Mouse (Mus musculus) testis, adult 2 months (tissue): ENCODE measurements at regions not wholly inside any gene's neighbourhood (a gene's known extent, or its start where the extent isn't known, plus 50 kb on each side); places are given as distances from the start of the nearest gene placed in this dataset.

Experiments
- H3K27ac ChIP-seq: fragments of 200-500 bp; 2 replicates; pipeline ENCODE4 v1.5.1; 2012; ENCODE audit warnings: low read depth, low read length; ENCODE audit not compliant: control insufficient read depth, insufficient read depth
- H3K27me3 ChIP-seq: fragments of 200-500 bp; 2 replicates; pipeline ENCODE4 v1.6.1; 2012; ENCODE audit warnings: mild to moderate bottlenecking, low read length, moderate library complexity; ENCODE audit not compliant: control insufficient read depth, insufficient read depth
- H3K36me3 ChIP-seq: fragments of 200-500 bp; 2 replicates; pipeline ENCODE4 v1.6.1; 2012; ENCODE audit warnings: mild to moderate bottlenecking, low read length; ENCODE audit not compliant: control insufficient read depth, insufficient read depth
- H3K4me1 ChIP-seq: fragments of 200-500 bp; 2 replicates; pipeline ENCODE4 v1.6.1; 2012; ENCODE audit warnings: low read length; ENCODE audit not compliant: control insufficient read depth, insufficient read depth
- H3K4me3 ChIP-seq: fragments of 200-500 bp; 2 replicates; pipeline ENCODE4 v1.5.1; 2012; ENCODE audit warnings: low read depth, mild to moderate bottlenecking, low read length, moderate library complexity, mixed read lengths; ENCODE audit not compliant: control insufficient read depth
- CTCF ChIP-seq: fragments of 200-500 bp; IDR thresholded peaks from 2 replicates; pipeline ENCODE4 v1.5.1; 2012; ENCODE audit warnings: low read depth, mild to moderate bottlenecking, inconsistent platforms, low read length, moderate library complexity; ENCODE audit not compliant: control insufficient read depth, insufficient read depth, insufficient replicate concordance
- POLR2A ChIP-seq: fragments of 200-500 bp; IDR thresholded peaks from 2 replicates; pipeline ENCODE4 v1.6.1; 2012; ENCODE audit warnings: low read depth, mild to moderate bottlenecking, inconsistent platforms, low read length, moderate library complexity; ENCODE audit not compliant: control insufficient read depth

DNA sequence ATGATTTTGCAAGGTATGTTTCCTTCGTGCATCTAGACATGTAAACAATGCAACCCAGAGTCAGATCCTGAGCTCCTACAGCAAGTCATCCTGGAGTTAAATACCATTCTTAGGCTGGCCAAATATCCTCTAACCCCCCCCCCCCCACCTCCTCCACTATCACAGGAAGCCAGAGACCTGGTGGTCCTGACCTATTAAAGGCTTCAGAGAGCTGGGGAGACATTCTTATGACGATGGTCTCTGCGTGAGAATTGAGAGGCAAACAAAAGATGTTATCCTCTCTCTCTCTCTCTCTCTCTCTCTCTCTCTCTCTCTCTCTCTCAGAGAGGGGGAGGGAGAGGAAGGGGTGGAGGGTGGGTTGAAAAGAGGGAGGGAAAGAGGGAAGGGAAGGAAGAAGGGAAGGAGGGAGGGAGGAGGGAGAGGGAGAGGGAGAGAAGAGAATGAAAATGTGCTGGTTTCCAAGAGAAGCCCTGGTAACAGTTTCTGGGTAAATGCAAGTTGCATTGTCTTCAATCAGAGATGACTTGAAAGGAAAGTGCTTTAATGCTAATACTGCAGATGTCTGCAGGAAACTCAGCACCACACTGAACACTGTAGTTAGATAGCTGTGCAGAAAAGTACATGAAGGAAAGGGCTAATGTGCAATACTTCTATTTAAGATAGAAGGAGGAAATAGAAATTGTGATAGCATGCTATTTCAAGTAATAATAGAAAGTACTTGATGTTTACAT, 125.3 kb downstream of the Tmem38b start:
- Histone ChIP-seq H3K27me3 (no peaks in the 10 kb centered on the region), H3K36me3 (no peaks in the 10 kb centered on the region), H3K4me1 (no peaks in the 10 kb centered on the region), H3K4me3 (no peak overlapping the region), H3K27ac (no peak overlapping the region)
- no peak for TF ChIP-seq CTCF
- TF ChIP-seq POLR2A, result no peak

DNA sequence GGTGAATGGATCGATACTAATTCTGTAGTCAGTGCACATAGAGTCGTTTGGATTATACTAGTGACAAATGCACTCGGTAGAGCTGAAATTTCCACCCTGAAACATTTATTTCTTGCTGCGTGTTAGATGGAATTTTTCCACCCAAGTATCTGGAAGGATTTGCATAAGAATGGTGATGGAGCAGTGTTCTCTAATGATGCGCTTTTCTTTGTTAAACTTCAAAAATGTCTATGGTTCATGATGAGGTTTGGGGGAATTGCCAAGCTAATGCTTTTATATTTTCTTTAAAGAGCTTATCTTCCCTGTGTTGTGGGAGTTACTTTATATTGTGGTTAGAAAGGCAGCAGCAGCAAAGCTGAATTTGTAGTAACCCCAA, 125.9 kb downstream of the Tmem38b start:
- no peak overlapping the region for H3K4me3 ChIP-seq
- no peaks in the 10 kb centered on the region for H3K4me1 ChIP-seq
- no peaks in the 10 kb centered on the region for H3K36me3 ChIP-seq
- H3K27ac ChIP-seq, result no peak overlapping the region
- TF ChIP-seq CTCF, result no peak
- TF ChIP-seq POLR2A, result no peak
- no peaks in the 10 kb centered on the region for H3K27me3 ChIP-seq

DNA sequence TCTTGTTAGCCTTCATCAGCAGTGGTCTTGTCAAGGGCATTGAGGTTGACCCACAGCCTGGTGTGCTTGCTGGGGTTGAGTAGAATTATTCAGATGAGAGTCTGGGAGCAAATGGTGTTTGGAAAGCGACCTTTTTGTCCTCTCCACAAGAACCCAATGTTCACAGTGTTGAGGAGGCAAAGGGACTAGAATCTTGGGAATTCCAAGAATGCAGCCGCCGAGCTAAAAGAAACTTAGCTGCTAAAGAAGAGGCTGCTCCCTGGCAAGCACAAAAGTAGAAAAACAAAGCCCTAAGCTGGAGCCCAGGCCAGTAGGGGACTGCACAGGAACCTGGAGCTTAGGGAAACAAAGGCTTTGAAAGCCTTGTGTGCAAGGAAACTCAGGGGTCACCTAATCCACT, 126.4 kb downstream of the Tmem38b start:
- Histone ChIP-seq H3K27me3 (no peaks in the 10 kb centered on the region), H3K4me3 (no peak overlapping the region), H3K36me3 (no peaks in the 10 kb centered on the region), H3K4me1 (no peaks in the 10 kb centered on the region), H3K27ac (no peak overlapping the region)
- TF ChIP-seq POLR2A (no peak), CTCF (no peak)

DNA sequence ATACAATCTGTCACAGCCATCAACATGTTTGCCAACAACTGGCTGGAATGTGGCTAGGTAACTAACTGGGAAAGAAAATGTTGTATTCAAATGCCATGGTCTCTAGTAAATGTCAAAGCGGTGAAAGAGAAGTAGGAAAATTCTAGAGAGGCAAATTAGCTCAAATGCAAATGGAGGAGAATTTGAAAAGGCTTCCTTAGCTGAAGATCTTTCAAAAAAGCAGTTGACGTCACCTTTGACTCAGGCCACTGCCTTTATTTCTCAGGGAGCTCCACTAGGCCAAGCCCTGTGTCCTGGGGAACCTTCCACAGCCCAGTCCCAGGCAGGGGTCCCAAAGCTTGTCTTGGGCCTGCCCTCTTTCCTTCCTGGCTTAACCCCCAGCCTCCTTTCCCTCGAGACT, 136.6 kb downstream of the Tmem38b start:
- Histone ChIP-seq H3K4me3 (no peak overlapping the region), H3K27ac (no peak overlapping the region)

DNA sequence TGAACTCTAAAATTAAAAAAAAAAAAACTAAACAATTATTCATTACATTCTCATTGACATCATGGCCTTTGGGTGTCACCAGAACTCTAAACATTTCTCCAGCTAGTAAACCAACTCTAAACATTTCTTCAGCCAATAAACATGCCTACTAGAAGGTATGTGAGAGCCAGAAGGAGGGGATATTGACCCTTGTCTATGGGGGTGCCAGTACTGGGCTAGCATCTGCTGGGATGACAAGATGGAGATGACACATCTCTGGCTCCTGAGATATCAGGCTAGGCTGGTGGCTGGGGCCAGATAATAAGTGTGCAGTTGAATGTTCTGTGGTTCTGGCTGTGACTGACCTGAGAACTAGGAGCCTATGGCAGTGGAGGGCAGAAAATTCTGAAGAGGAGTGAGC, 144.6 kb downstream of the Tmem38b start:
- Histone ChIP-seq H3K36me3 (no peaks in the 10 kb centered on the region), H3K4me3 (no peak overlapping the region), H3K4me1 (no peaks in the 10 kb centered on the region), H3K27me3 (no peaks in the 10 kb centered on the region), H3K27ac (no peak overlapping the region)
- no peak for TF ChIP-seq POLR2A
- TF ChIP-seq CTCF, result no peak

More for the DNA sequence above, 136.6 kb downstream of the Tmem38b start:
- H3K36me3 ChIP-seq, result no peaks in the 10 kb centered on the region
- no peaks in the 10 kb centered on the region for H3K27me3 ChIP-seq
- H3K4me1 ChIP-seq, result no peaks in the 10 kb centered on the region
- TF ChIP-seq POLR2A, result no peak
- TF ChIP-seq CTCF, result no peak

DNA sequence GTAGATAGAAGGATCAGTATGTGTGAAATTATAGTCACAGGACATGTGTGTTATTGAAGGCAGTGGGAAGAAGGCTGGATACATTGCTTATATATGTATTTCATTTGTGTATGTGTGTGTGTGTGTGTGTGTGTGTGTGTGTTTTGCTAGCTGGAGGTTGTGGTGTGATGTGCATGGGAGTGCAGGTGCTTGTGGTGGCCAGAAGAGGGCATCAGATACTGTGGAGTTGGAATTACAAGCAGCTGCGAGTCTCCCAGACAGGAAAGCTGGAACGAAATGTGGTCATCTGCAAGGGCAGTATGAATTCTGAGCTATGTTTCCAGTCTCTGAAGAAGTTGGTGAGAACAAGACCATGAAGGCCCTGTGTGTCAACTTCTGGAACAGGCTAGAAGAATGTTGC, 145.1 kb downstream of the Tmem38b start:
- no peak for TF ChIP-seq CTCF
- no peak for TF ChIP-seq POLR2A
- no peaks in the 10 kb centered on the region for H3K36me3 ChIP-seq
- H3K4me3 ChIP-seq, result no peak overlapping the region
- H3K27ac ChIP-seq, result no peak overlapping the region
- no peaks in the 10 kb centered on the region for H3K27me3 ChIP-seq
- no peaks in the 10 kb centered on the region for H3K4me1 ChIP-seq

DNA sequence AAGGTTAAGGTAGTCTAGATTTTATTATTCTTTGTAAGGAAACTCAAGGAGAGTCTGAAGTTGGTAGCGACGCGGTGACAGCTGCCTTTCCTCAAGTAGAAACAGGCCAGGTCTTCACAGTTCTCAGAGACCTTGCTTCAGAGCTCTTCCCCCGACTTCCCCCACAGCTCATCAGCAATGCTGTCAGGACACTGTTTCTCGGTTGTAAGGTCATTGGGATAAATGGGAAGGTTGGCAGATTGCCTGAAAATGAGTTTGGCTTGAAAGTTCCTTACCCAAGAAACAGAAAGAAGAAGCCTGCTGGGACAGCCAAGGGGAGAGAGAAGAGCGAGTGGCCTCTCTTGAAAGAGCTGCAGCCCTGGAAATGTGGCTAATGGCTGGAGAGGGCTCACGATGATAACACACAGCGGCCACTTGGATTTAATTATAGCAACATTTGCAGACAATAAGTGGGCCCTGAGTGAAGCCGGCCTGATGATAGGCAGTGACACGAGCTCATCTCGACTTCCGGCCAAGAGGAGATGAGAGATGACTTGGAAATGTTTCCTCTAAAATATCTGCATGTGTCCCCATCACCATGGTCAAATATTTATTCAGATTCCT, 150.3 kb downstream of the Tmem38b start:
- no peak overlapping the region for H3K4me3 ChIP-seq
- H3K27ac ChIP-seq, result no peak overlapping the region
- no peaks in the 10 kb centered on the region for H3K27me3 ChIP-seq
- no peaks in the 10 kb centered on the region for H3K36me3 ChIP-seq
- H3K4me1 ChIP-seq, result no peaks in the 10 kb centered on the region
- no peak for TF ChIP-seq POLR2A
- no peak for TF ChIP-seq CTCF
